Mouse (Mus musculus): ENCODE measurements around the gene Csrp2. TPM values are rescaled to one million over a fixed set of nuclear protein-coding genes. Genes with fewer than 3 reads are reported as not detected.

Csrp2 gene
- polyA plus RNA-seq, 3 experiments from 2014 or later = 1.4 to 4.7 (median 2.2) TPM

- ATAC-seq = no peak
Measured at GRCm38 (mm10) chr10:110971998-110972397, 52.4 kb downstream of the Csrp2 start.

GRCm38 (mm10) chr10:110974463-110974862 is 54.9 kb downstream of the Csrp2 start:
- ATAC-seq = no peak

- no peak for ATAC-seq
Measured at GRCm38 (mm10) chr10:110974885-110975284, 55.3 kb downstream of the Csrp2 start.

GRCm38 (mm10) chr10:110976046-110976445 is 56.5 kb downstream of the Csrp2 start:
- peak; percentile 70 for ATAC-seq

- ATAC-seq = no peak
Measured at GRCm38 (mm10) chr10:110977379-110977778, 57.8 kb downstream of the Csrp2 start.

- ATAC-seq = no peak
Measured at GRCm38 (mm10) chr10:110979431-110979830, 59.8 kb downstream of the Csrp2 start.

GRCm38 (mm10) chr10:110980441-110980840 is 60.9 kb downstream of the Csrp2 start:
- no peak for ATAC-seq

- no peak for ATAC-seq
Measured at GRCm38 (mm10) chr10:110982771-110983170, 63.2 kb downstream of the Csrp2 start.

GRCm38 (mm10) chr10:110986682-110987081 is 67.1 kb downstream of the Csrp2 start:
- ATAC-seq = no peak

Other genes starting within 250 kb of the Csrp2 start
- 1 to 10 TPM in 2 of 3 experiments, under 1 TPM in 1; 0.99 to 8.7 (median 1.3) TPM for gene E2f7, start 174.3 kb upstream of the Csrp2 start, polyA plus RNA-seq (2017; shearing (Covaris generic))
- gene Zdhhc17, start 90.4 kb downstream of the Csrp2 start, polyA plus RNA-seq (2017; shearing (Covaris generic)) = 10 to 100 TPM; 12.5 to 23.8 (median 19.7) TPM
- 10 to 100 TPM; 13.7 to 16.3 (median 15.3) TPM for gene Osbpl8, start 245.0 kb downstream of the Csrp2 start, polyA plus RNA-seq (2017; shearing (Covaris generic))